Mouse (Mus musculus): ENCODE results near the gene Ppt1.
"Not testable (repeated sequence)": the region's sequence is repeated elsewhere in the genome, so short reads cannot be mapped to it uniquely, and the experiment has no call there.

Ppt1 gene

DNA sequence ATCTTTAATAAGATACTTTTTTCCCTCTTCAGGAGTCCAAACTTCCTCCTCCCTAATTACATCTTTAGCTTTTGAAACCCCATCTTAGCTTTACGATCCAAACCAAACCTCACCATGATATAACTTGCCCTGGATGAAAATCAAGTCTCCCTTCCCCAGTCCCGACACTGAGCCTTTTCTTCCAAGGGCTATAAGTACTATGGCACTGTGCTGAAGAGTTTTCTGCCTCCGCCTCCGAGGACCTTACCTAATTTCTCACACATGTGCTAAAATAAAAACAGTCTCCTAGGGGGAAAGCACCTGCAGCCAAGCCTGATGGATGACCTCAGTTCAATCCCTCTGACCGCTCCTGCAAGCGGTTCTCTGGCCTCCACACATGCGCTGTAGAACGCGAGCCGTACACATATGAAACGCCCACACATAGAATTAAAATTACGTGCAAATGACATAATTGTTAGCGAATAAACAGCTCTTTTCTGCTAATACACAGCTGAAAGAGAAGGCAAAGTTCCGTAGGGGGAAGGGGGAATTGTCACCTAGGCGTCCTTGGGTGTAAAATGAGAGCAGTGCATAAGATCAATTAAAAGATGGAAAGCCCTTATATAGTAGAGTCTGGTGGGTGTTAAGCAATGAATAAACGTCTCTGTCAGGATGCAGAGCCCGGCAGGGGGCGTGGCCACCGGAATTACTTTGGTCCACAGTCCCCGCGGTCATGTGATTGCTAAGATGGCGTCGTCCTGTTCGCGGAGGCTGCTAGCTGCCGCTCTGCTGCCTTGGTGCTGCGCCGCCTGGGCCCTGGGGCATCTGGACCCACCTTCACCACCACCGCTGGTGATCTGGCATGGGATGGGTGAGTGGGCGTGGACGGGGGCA, at the start of gene Ppt1:
TSS of gene Ppt1 (plus strand) at position 713 of the 873 bp plus-strand sequence.
- peak; percentile 90 to 96 for DNase-seq

DNA sequence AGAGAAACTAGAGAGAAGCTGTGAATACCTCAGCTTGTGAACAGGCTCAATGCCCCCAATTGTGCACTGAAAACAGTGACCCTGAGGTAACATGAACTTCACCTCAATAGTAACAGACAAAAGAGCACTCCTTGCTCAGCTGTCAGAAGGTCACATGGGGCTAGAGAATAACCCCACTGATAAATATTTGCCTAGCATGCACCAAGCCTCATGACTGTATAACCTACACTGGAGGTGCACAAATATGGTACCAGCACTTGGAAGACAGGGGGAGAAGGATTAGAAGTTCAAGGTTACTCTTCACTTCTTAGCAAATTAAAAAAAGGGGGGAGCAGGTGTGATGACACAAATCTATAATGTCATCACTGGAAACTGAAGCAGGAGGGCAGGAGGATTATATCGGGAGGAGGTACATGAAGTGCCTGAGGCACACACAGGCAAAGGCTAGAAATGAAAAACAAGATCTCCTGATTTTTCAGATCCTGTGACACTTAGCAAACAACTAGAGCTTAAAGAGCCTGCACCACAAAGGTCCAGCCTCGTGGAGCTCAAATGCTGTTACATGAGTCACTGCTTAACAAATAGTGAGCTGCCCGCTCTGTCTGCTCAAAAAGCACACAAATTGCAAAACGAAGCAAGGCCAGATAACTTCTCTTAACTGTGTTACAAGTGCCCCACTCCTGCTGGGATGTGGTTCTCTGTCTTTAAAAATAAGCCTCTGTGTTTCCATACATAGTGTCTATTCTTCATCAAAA, 46.5 kb upstream of the Ppt1 start:
- DNase-seq, result no peak

DNA sequence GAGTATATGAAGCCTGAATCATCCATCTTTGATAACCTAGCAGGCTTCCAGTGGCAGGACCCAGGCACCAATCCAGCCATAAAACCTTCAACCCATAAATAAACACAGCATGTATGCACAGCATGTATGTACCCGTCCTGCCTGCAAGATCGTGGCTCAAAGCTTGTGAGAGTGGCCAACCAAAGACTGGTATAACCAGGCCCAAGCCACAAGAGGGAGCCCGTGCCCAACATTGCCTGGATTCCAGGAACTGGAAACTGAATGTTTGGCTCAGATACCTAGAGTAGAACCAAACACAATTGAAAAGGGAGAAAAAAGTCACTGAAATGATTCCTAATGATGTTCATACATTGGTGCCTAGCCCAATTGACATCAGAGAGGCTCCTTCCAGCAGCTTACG, 27.9 kb upstream of the Ppt1 start:
- DNase-seq, result peak; percentile 55 to 86

DNA sequence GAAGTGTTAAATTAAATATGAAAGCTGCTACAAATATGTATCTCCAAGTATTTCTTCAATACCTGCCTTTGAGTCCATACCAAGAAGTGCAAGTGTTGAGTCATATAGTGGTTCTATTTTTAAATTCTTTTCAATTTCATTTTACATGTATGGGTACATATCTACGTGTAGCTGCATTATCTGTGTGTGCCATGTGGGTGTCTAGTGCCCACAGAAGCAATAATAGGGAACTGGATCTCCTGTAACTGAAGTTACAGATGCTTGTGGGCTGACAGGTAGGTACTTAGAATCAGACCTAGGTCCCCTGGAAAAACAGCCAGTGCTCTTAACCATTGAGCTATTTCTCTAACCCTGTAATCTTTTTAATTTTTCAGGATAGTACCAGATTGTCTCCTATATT, 24.9 kb upstream of the Ppt1 start:
- DNase-seq, result no peak

DNA sequence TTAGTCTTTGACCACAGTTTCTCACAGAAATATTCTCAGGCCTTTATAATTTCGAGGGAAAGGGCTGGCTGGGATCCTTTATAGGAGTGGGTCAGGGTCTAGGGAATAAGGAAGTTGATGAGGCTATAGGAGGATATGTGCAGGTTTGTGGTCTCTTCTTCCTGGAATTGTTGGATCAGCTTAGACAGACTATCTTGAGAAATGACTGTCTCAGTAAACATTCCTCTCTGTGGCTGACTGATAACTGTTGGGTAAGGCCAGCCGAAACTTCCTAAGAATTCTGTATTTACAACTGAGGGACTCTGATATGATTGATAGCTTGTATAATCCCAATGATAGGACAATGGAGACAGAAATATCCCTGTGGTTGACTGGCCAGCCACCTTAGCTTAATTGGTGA, 24.2 kb upstream of the Ppt1 start:
- DNase-seq, result no peak

DNA sequence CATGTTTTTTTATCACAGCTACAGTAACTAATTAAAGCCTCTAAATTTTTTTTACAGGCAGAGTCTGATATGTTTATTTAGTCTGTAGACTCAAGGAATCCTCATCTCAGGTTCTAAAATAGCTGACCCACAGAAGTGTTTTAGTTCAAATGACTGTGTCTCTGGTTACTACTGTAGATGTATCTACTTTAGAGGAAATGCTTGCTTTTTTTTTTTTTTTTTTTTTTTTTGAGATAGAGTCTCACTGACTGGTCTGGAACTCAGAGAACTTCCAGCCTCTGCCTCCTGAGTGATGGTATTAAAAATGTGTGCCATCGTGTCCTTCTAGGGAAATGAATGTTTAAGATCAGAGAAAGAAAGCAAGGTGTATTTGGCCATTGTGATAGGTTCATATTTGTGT, 19.8 kb upstream of the Ppt1 start:
- DNase-seq, result no peak

DNA sequence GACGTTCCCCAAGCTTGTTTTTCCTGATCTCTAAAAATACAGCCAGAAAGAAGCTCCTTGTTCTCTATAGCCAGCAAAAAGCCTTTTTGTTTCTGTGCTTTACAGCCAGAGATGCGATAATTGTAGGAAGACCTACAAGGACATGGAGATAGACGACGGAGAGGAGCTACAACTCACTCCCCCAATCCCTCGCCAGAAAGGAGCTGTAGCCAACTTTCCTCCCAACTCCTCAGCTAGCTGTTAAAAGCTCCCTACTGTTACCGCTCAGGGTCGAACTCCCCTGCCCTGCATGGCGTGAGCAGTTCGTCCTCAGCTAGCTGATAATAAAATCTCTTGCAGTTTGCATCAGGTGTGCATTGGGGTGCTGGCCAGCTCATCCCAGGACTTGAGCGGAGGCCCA, 15.1 kb upstream of the Ppt1 start:
- not testable (repeated sequence) for DNase-seq

DNA sequence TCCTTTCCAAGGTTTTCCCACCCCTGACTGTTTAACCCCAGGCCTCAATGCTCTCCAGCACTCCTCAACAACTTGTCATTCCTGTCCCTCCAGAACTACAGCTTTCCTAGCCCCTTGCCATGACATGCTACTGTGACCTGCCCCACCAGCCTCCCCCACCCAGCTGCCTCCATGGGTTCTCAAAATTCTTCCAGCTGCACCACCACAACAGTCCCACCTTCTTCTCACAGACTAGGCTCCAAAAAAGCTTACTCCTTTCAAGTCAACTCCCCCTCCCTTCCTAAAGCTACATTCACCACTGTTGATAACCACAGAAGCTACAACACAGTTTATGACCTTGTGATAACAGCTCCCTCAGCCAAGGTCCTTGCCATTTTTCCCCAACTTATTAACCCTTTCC, 8.4 kb upstream of the Ppt1 start:
- DNase-seq, result no peak

DNA sequence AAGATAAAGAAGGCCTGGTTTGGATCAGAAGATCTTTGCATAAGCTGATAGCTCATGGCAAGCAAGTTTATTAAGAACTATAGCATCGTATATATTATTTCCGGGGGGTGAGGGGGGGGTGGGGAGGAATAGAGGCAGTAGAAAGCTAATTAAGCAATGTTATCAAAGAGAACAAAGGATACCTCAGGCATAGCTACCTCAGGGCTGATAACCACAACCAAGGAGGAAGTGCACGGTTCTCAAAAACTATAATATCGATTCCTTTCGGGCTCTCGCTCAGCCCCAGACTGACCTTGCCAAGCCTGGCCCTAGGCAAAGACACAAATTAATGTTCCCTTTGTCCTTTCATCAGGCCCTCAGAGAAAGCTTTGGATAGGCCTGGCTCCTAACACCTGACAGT, 6.7 kb upstream of the Ppt1 start:
- no peak for DNase-seq

DNA sequence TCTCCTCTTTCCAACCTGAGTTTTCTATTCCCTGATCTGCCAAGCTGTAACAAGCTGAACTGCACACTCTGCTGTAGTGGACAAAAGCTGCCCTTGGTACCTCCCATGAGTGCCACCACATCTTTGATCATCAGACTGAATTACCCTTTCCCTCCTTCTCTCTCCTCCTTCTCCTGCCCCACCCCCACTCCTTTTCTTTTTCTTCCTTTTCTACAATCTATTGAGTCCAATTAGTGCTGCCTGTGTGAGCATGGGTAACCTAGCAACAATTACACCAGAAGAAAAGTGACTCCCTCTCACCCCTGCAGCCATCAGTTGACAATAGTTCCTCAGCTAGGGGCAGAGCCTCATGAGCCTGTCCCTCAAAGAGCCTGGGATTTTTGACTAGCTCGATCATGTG, 4.2 kb upstream of the Ppt1 start:
- no peak for DNase-seq

DNA sequence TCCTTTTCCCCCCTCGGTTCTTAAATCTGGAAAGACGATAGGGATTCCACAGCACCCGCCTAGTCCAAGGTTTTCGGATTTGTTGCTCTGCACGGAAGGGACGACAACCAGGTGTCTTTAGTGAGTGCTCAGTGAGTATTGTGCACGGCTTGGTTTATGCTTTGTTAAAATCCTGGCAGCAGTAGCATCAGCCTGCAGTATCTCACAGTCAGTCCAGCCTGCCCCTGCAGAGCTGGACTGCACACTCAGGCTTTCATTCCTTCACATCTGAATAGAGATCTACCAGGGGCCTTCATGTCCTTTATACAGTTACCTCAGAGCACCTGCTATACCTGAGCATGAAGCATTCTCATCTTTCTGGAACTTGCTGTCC, 347 bp downstream of the Ppt1 start:
- no peak for DNase-seq

DNA sequence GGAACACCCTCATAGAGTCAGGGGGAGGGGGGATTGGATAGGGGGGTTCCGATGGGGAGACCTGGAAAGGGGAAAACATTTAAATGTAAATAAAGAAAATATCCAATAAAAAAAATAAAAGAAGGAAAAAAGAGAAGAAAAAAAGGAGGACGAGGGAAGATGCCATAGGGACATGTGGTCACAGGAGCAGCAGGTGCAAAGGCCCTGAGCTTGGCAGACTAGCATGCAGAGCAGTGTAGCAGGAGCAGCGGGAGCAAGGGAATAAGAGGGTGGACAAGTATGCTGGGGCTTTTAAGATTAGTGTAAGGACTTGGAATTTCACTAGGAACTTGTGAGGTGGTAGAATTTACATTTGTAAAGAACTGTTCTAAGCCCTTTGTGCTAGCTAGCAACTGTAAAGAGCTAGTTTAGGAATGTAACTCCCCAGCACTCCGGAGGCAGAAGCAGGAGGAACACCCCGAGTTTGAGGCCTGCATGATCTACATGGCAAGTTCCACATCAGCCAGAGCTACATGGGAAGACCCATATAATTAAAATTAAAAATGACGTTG, 1.2 kb downstream of the Ppt1 start:
- no peak for DNase-seq

DNA sequence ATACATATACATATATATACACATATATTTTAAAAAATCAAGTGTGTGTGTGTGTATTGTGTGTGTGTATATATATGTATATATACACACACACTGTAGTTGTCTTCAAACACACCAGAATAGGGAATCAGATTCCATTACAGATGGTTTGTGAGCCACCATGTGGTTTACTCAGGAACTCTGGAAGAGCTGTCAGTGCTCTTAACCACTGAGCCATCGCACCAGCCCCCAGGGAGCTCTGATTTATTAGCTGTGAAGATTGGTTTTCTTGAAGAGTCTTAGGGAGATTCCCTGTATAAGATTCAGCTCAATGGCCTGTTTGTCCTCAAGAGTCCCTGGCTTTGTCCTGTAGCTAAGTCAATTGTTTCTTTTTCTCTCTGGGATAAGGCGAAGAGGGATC, 2.0 kb downstream of the Ppt1 start:
- DNase-seq, result no peak

DNA sequence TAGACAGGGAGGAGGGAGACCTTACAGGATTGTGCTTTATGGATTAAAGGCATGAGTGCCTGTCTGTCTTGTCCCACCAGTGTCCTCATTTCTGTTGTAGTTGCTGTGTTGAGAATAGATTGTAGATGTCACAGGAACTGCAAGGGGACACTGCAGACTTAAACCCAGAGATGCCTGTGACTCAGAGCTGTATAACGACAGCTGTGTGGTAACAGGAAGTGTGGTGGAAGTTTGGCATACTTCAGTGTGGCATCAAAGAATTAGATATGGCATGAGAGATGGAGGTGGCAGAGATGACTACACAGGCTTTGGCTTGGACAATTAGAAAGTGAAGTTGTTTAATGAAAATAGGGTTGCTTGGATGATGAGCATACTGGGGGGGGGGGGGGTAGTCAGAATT, 2.4 kb downstream of the Ppt1 start:
- DNase-seq, result no peak

DNA sequence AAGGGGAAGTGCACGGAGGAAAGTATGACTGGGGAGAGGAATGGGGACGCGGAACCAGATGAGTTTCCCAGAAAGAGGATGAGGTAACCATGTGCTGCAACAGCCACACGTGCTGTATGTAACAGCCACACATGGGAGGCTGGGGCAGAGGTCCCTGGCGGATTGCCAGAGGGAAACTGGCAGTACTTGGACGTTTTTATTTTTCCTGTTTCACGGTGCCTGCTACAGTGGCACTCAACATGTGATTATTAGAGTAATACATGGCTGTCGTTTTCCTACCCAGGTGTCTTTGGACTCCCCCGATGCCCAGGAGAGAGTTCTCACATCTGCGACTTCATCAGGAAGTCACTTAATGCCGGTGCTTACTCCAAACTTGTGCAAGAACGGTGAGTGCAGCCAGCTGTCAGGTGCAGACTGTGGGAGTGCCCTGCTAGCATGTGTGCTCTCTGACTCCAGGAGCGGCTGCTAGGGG, 12.1 kb downstream of the Ppt1 start:
- peak in 1 of 2 experiments; percentile 49 for DNase-seq

DNA sequence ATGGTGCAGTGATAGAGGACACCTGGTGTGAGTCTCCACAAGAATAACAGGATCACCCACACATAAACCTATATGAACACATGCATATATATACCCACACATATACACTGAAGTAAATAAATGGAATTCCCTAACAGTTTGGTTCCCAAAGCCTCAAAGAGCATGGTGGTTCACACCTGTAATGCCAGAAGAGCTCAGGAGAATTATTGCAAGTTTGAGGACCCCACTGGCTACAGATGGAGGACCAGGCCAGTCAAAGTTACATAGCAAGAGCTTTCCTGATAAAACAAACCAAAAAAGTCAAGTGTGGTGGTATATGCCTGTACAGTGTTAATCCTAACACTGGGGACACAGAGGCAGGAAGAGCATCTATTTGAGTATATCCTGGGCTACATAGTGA, 15.5 kb downstream of the Ppt1 start:
- no peak for DNase-seq

DNA sequence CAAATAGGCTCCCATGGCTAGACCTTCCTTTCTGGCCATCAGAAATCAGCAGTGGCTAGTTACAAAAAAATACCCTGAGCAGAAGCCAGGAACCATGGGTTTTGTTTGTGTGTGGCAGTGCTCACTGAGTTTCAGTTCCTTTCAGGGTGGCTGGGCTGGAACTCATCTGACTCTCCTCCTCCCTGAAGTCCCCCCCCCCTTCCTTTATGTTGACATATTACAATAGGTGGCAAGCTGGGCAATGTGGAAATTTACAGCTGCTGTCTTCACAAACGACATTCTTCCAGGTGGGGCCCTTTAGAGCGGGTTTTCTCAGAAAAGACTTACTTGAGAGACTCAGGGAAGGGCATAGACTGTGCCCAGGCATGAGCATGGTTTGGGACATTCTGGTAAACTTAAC, 17.6 kb downstream of the Ppt1 start:
- DNase-seq, result no peak

DNA sequence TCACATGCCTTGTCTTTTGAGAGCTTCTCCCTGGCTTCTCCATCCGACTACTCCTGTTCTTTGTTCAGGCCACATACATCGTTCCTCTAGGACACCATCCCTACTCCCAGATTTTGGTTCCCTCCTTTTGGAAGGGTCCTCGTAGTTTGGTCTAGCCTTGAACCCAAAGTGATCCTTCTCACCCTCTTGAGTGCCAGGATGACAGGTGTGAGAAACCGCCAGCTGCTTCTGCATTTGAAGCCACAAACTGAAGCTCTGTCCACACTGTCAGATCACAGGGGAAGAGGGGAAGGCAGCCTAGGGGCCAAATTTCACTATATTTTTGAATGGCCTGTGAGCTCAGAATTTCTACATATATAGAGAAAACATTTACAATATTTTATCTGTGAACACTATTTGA, 18.7 kb downstream of the Ppt1 start:
- DNase-seq, result no peak

DNA sequence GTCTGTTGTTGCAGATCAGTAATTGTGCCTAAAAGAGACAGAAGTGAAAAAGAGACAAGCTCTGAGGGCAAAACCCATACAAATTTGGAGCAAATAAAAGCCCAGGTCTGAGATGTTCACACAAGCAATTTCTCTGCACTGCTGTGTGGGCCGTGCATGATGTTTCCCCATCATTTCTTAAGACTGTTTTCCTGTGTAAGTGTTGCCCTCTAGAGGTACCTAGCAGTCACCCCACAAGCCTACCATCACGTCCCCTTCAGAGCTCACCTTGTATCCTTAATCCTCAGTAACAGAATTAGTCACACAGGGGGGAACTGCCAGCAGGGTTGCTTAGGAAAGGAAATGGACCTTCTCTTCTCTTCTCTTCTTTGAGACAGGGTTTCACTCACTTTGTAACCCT, 21.9 kb downstream of the Ppt1 start:
- no peak for DNase-seq

DNA sequence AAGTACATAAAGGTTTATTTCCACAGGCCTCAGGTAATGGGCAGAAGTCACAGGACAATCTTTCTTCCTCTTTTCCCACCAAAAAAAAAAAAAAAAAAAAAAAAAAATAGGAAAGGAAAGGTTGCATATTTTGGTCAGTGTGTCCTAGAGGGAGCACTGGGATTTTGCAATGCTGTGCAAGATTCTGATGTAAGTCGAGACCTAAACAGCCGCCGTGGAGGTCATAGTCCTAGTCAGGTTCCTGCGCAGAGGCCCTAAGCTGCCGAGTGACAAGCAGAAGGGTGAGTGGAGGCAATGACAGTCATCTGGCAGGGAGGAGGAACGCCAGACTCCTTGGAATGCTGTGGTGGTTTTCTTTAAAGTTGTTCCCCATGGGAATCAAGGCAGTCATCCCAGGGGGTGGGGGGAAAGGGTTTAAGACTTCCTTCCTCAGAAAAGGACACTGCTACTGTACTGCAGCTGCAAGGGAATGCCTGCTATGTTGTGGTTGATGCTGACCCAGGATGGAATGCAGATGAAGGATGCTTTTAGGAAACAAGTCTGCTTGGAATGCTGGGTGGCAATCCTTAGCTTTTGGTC, 23.1 kb downstream of the Ppt1 start:
- DNase-seq, result peak in 1 of 2 experiments; percentile 29

DNA sequence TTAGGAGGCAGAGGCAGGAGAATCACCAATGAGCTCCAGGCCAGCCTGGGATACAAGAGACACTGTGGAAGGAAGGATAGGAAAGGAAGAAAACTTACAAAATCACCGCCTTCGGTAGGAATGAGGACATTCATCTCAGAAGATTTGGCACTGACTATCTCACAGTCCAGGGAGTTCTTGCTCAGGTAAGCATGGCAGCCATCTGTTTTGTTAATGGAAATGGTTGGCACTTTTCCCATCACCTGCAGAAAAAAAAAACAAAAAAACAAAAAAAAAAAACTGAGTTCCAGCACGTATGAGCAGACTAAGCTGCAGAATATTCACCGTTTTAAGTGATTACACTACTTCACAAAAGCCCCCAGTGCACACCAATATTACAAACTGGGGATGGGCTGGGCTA, 25.8 kb downstream of the Ppt1 start:
- no peak for DNase-seq

DNA sequence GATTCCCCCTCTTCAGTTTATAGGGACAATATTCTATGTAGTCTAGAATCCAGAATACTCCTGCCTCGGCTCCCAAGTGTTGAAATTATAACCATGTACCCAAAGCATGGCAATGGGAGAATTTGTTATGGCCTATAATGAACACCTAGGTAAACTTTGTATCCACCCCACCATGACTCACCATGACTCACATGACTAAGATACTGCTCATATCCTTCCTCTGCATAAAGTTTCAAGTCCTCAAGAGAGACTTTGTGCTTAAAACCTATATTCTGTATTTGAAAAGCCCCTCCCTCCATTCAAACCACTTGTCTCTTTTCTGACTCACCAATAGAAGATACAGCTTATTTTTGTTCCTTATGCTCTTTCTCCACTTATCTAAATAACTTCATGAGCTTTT, 32.0 kb downstream of the Ppt1 start:
- no peak for DNase-seq

DNA sequence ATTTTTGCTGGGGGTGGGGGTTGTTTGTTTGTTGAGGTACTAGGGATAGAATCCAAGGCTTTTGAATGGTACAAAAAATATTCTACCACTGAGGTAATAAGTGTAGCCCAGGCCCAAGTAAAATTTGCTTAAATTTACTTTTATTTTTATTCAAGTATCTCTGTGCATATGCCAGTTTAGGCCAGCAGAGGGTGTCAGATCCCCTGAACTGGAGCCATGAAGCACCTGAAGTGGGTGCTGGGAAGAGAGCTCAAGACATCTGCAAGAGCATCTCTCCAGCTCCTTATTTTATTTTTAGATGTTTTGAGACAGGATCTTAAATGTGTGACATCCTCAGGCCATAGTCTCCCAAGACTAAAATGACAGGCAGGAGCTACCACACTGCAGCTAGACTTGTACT, 34.0 kb downstream of the Ppt1 start:
- DNase-seq, result peak; percentile 29 to 68

DNA sequence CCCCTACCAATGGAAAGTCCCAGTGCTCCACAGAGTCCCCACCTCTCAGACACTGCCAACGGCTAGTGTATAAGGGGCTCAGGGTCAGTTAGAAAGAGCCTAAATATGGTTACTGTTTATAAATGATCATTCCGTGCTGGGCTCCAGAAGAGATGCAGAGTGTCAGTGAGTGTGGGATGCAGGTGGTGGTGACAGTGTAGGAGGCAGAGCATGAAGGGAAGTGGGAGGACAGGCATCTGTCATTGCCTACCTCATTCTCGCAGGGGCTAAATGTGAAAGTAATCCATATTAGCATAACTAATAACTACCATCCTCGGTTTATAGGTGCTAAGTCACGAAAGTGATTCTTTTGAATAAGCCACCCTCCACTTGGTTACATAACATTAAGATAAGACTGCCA, 34.7 kb downstream of the Ppt1 start:
- DNase-seq, result no peak

Data from kidney, postnatal 36 days (tissue).